In genomic region chr6:124813496-124813895, GRCm38 (mm10) we compare ENCODE assay signal across 8 mouse cellular contexts. TPM values are rescaled to one million over a fixed set of nuclear protein-coding genes. Genes with fewer than 3 reads are reported as not detected.
A peak's percentile ranks its signal among the peaks of the same experiment; 100 is the strongest.
DNase-seq lines count a peak whose midpoint lies in the region; ATAC-seq and TF ChIP-seq lines count a peak whose summit lies in the region.

No protein-coding gene starts in this region.

- no peaks in the 10 kb centered on the region for H3K27me3 ChIP-seq in intestine, postnatal 0 days (replicated peaks; ENCODE audit: control insufficient read depth, insufficient read depth, low read length)
- H3K27me3 ChIP-seq in limb, embryonic 12.5 days, result no peaks in the 10 kb centered on the region
- no peaks in the 10 kb centered on the region for H3K27me3 ChIP-seq in midbrain, embryonic 12.5 days
- no peaks in the 10 kb centered on the region for H3K27me3 ChIP-seq in spleen, adult 2 months (ENCODE audit: control insufficient read depth, insufficient read depth, low read length)

- intact Hi-C loops in gastrocnemius, postnatal 14 days (cut with DNase I; ENCODE audit: low total_unique reads), result no loop called here

- H3K36me3 ChIP-seq in intestine, postnatal 0 days (ENCODE audit: control insufficient read depth, insufficient read depth), result peaks cover 57% of the 10 kb centered on the region
- H3K36me3 ChIP-seq in limb, embryonic 12.5 days, result peaks cover 63% of the 10 kb centered on the region
- H3K36me3 ChIP-seq in midbrain, embryonic 12.5 days, result peaks cover 48% of the 10 kb centered on the region
- peaks cover 8% of the 10 kb centered on the region for H3K36me3 ChIP-seq in spleen, adult 2 months (ENCODE audit: control insufficient read depth, insufficient read depth, low read length)

- no peak for TF ChIP-seq CTCF in intestine, postnatal 0 days (IDR thresholded peaks at IDR 0.05; ENCODE audit: low read depth)
- no peak for TF ChIP-seq CTCF in spleen, adult 2 months (IDR thresholded peaks at IDR 0.05; ENCODE audit: extremely low read depth, insufficient read depth, insufficient read length, insufficient replicate concordance)

- TF ChIP-seq POLR2A in spleen, adult 2 months (IDR thresholded peaks at IDR 0.05; ENCODE audit: low read depth, low read length), result no peak

- peaks cover 13% of the 10 kb centered on the region; the same call in 1 of the 2 replicates for H3K4me1 ChIP-seq in intestine, postnatal 0 days (replicated peaks; ENCODE audit: control insufficient read depth, insufficient read depth, low read length)
- H3K4me1 ChIP-seq in limb, embryonic 12.5 days (replicated peaks), result peaks cover 43% of the 10 kb centered on the region
- H3K4me1 ChIP-seq in midbrain, embryonic 12.5 days, result peaks cover 48% of the 10 kb centered on the region
- H3K4me1 ChIP-seq in spleen, adult 2 months (ENCODE audit: control insufficient read depth, insufficient read depth, insufficient read length), result peaks cover 4% of the 10 kb centered on the region; the same call in 1 of the 2 replicates

- WGBS in intestine, postnatal 0 days, result under 1% methylated on average over 18 of the region's 18 CpGs
- WGBS in limb, embryonic 12.5 days, result under 1% methylated on average over 18 of the region's 18 CpGs
- under 1% methylated on average over 18 of the region's 18 CpGs for WGBS in midbrain, embryonic 12.5 days
- under 1% methylated on average over 18 of the region's 18 CpGs for WGBS in spleen, adult 2 months

- H3K4me2 ChIP-seq in intestine, postnatal 0 days (replicated peaks; ENCODE audit: low read depth), result peak overlapping the region; percentile 70
- H3K4me2 ChIP-seq in limb, embryonic 12.5 days, result peak overlapping the region; percentile 80
- peak overlapping the region; percentile 88 for H3K4me2 ChIP-seq in midbrain, embryonic 12.5 days (replicated peaks)

- H3K9me3 ChIP-seq in intestine, postnatal 0 days (ENCODE audit: control insufficient read depth), result no peaks in the 10 kb centered on the region
- H3K9me3 ChIP-seq in limb, embryonic 12.5 days, result no peaks in the 10 kb centered on the region
- no peaks in the 10 kb centered on the region for H3K9me3 ChIP-seq in midbrain, embryonic 12.5 days

- ATAC-seq in intestine, postnatal 0 days, result peak; percentile 48
- peak; percentile 38 for ATAC-seq in limb, embryonic 12.5 days (ENCODE audit: insufficient number of reproducible peaks, insufficient read depth, low FRiP score, low TSS enrichment, low read depth)
- ATAC-seq in midbrain, embryonic 12.5 days (ENCODE audit: low FRiP score, low read depth), result peak; percentile 69

- H3K9ac ChIP-seq in intestine, postnatal 0 days (ENCODE audit: low read depth, low read length), result peak overlapping the region; percentile 68
- H3K9ac ChIP-seq in limb, embryonic 12.5 days (replicated peaks), result peak overlapping the region; percentile 89
- peak overlapping the region; percentile 86 for H3K9ac ChIP-seq in midbrain, embryonic 12.5 days (replicated peaks)

- DNase-seq in ovary, postnatal 14 days (ENCODE audit: low spot score), result peak; percentile 43
- DNase-seq in ovary, postnatal 10 days (ENCODE audit: low spot score), result no peak
- DNase-seq in embryo, embryonic 10 days (ENCODE audit: low spot score), result peak; percentile 90
- peak; percentile 74 for DNase-seq in gastrocnemius, postnatal 14 days
- DNase-seq in spleen, adult 2 months (ENCODE audit: low read depth in 1 of 2, low spot score in 2 of 2), result peak in 1 of 2 experiments; percentile 62

- H3K4me3 ChIP-seq in intestine, postnatal 0 days (ENCODE audit: low read depth, low read length), result peak overlapping the region; percentile 59
- H3K4me3 ChIP-seq in limb, embryonic 12.5 days (replicated peaks), result peak overlapping the region; percentile 68
- peak overlapping the region; percentile 75 for H3K4me3 ChIP-seq in midbrain, embryonic 12.5 days
- peak overlapping the region; percentile 69 for H3K4me3 ChIP-seq in spleen, adult 2 months (ENCODE audit: extremely low read depth, insufficient read depth, insufficient read length)

- H3K27ac ChIP-seq in intestine, postnatal 0 days (ENCODE audit: low read depth, low read length), result peak overlapping the region; percentile 88
- peak overlapping the region; percentile 96 for H3K27ac ChIP-seq in limb, embryonic 12.5 days
- peak overlapping the region; percentile 86 for H3K27ac ChIP-seq in midbrain, embryonic 12.5 days (replicated peaks)
- H3K27ac ChIP-seq in spleen, adult 2 months (ENCODE audit: insufficient read depth, low read length), result peak overlapping the region; percentile 38

RNA-seq across cellular contexts. Expression of gene Tpi1, which starts 0.6 kb away (rescaled TPM):
- 1,000 to 10,000 TPM; 2,868 to 2,952 TPM for total RNA-seq in gastrocnemius, postnatal 14 days (2021)
- 489 and 537 TPM in 2 replicates for polyA plus RNA-seq in intestine, postnatal 0 days (2015; fragmentation: Nextera tagmentation; extraction: Ambion mirVana)
- 714 and 740 TPM in 2 replicates for polyA plus RNA-seq in limb, embryonic 12.5 days (2016; fragmentation: Nextera tagmentation; extraction: Ambion mirVana)
- polyA plus RNA-seq in midbrain, embryonic 12.5 days (2016; fragmentation: Nextera tagmentation; extraction: Ambion mirVana), result 423 and 428 TPM in 2 replicates
- 74.7 and 89.3 TPM in 2 replicates for polyA plus RNA-seq in spleen, adult 2 months (2012; rRNA removed)

RNA-seq across cellular contexts. Expression of gene Spsb2, which starts 5.0 kb away (rescaled TPM):
- total RNA-seq in gastrocnemius, postnatal 14 days (2021), result 1 to 10 TPM; 3.7 to 4.8 TPM
- polyA plus RNA-seq in intestine, postnatal 0 days (2015; fragmentation: Nextera tagmentation; extraction: Ambion mirVana), result 57.7 and 69.5 TPM in 2 replicates
- polyA plus RNA-seq in limb, embryonic 12.5 days (2016; fragmentation: Nextera tagmentation; extraction: Ambion mirVana), result 8.7 and 9.1 TPM in 2 replicates
- 8.1 and 8.6 TPM in 2 replicates for polyA plus RNA-seq in midbrain, embryonic 12.5 days (2016; fragmentation: Nextera tagmentation; extraction: Ambion mirVana)
- 10.3 and 13.5 TPM in 2 replicates for polyA plus RNA-seq in spleen, adult 2 months (2012; rRNA removed)

RNA-seq across cellular contexts. Expression of gene Usp5, which starts 15.8 kb away (rescaled TPM):
- total RNA-seq in gastrocnemius, postnatal 14 days (2021), result 10 to 100 TPM; 55.3 to 61.9 TPM
- 44.8 and 45.0 TPM in 2 replicates for polyA plus RNA-seq in intestine, postnatal 0 days (2015; fragmentation: Nextera tagmentation; extraction: Ambion mirVana)
- polyA plus RNA-seq in limb, embryonic 12.5 days (2016; fragmentation: Nextera tagmentation; extraction: Ambion mirVana), result 191 and 196 TPM in 2 replicates
- 213 and 214 TPM in 2 replicates for polyA plus RNA-seq in midbrain, embryonic 12.5 days (2016; fragmentation: Nextera tagmentation; extraction: Ambion mirVana)
- polyA plus RNA-seq in spleen, adult 2 months (2012; rRNA removed), result 53.8 and 65.3 TPM in 2 replicates

RNA-seq across cellular contexts. Expression of gene Cdca3, which starts 15.9 kb away (rescaled TPM):
- total RNA-seq in gastrocnemius, postnatal 14 days (2021), result 1 to 10 TPM; 4.6 to 5.0 TPM
- 45.4 and 57.4 TPM in 2 replicates for polyA plus RNA-seq in intestine, postnatal 0 days (2015; fragmentation: Nextera tagmentation; extraction: Ambion mirVana)
- polyA plus RNA-seq in limb, embryonic 12.5 days (2016; fragmentation: Nextera tagmentation; extraction: Ambion mirVana), result 200 and 202 TPM in 2 replicates
- polyA plus RNA-seq in midbrain, embryonic 12.5 days (2016; fragmentation: Nextera tagmentation; extraction: Ambion mirVana), result 168 and 169 TPM in 2 replicates
- polyA plus RNA-seq in spleen, adult 2 months (2012; rRNA removed), result 30.4 and 39.0 TPM in 2 replicates

RNA-seq across cellular contexts. Expression of gene Gnb3, which starts 26.6 kb away (rescaled TPM):
- total RNA-seq in gastrocnemius, postnatal 14 days (2021), result 1 to 10 TPM; 6.6 to 7.0 TPM
- 0.42 and 0.47 TPM in 2 replicates for polyA plus RNA-seq in intestine, postnatal 0 days (2015; fragmentation: Nextera tagmentation; extraction: Ambion mirVana)
- polyA plus RNA-seq in limb, embryonic 12.5 days (2016; fragmentation: Nextera tagmentation; extraction: Ambion mirVana), result 0.81 and 1.0 TPM in 2 replicates
- polyA plus RNA-seq in midbrain, embryonic 12.5 days (2016; fragmentation: Nextera tagmentation; extraction: Ambion mirVana), result 5.5 TPM in 2 replicates
- 0.13 and 0.37 TPM in 2 replicates for polyA plus RNA-seq in spleen, adult 2 months (2012; rRNA removed)

Comparison
In these comparisons a context has a peak if more than half of its experiments do, and no peak if none do; other contexts are left out.
1. H3K27ac ChIP-seq: peak in every context shown above with its lines; median percentile 96 in limb, embryonic 12.5 days; 88 in intestine, postnatal 0 days; 86 in midbrain, embryonic 12.5 days; 38 in spleen, adult 2 months.